Mouse (Mus musculus): ENCODE data around the gene Pqlc2. TPM values are rescaled to one million over a fixed set of nuclear protein-coding genes. Genes with fewer than 3 reads are reported as not detected.

The Pqlc2 gene
- polyA plus RNA-seq (2012; rRNA removed), result 42.6 and 50.1 TPM in 2 replicates

DNA sequence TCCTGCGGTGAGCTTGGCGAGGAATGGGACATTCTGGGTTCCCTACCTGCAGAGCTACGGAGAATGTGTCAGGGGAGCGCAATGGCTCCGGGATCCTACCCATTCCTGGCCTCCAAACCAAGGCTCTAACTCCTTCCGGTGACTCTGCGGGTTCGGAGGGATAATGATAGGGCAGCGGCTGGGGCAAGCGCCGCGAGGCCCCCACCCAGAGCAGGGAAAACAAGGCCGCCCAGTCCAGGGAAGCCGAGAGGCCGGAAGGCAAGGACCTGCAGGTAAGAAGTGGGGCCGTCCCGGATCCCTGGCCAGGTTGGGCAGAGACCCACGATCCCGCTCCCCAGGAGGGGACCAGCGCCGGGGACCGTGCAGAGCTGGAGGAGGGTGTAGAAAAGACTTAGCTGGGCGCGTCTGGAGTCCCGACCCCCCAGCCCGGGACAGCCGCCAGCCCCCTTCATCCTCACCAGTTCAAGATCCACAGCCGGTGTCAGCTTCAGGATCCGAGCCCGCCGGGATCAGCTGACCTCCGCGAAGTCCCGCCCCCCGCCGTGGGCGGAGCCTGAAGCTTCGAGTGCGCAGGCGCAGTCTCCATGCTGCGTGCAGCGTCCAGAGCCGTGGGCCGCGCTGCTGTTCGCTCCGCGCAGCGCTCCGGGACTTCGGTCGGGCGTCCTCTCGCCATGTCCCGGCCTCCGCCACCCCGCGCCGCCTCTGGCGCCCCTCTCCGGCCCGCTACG, at the start of gene Pqlc2, which contains the start of gene Akr7a5:
TSS of gene Pqlc2 (minus strand) at position 538 of the 728 bp plus-strand sequence.
TSS of gene Akr7a5 (plus strand) at position 574 of the 728 bp plus-strand sequence.
- Histone ChIP-seq H3K36me3 (ENCODE audit: control insufficient read depth, insufficient read depth, low read length) (no peaks in the 10 kb centered on the region), H3K4me1 (replicated peaks; ENCODE audit: control insufficient read depth, insufficient read depth, low read length) (peaks cover 13% of the 10 kb centered on the region), H3K27me3 (ENCODE audit: control insufficient read depth, insufficient read depth, low read length) (peaks cover 3% of the 10 kb centered on the region; the same call in 1 of the 2 replicates), H3K4me3 (ENCODE audit: control insufficient read depth, insufficient read depth, low read length) (peak within 1 kb of the TSS; percentile 89), H3K27ac (ENCODE audit: control insufficient read depth, insufficient read depth, low read length) (no peak within 1 kb of the TSS)
- WGBS, result 2% methylated on average over 63 of the region's 63 CpGs
- peak; percentile 98 for DNase-seq
- TF ChIP-seq POLR2A (IDR thresholded peaks at IDR 0.05; ENCODE audit: control insufficient read depth, extremely low read depth, insufficient read depth, low read length, poor library complexity) (peak; percentile 81), CTCF (IDR thresholded peaks at IDR 0.05; ENCODE audit: borderline replicate concordance, control insufficient read depth, extremely low read depth, insufficient read depth, low read length, poor library complexity) (peak; percentile 42; the same call in 1 of the 2 replicates)

DNA sequence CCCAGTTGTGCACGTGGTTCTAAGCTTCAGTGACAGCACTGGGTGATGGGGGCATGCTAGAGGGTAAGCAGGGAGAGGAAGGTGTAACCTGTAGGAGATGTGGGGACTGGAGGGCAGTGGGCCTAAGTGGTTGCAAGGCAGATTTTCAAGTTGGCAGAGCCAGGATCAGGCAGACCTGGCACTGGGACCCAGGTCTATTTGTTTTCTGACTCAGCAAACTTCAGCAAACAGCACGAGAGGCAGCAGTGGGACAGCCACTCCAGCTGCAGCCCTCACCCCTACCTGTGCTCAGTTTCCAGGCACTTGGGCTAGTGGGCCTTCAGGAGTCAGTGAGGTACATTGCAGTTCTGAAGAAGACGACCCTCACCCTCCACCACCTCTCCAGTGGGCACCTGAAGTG, 46.7 kb upstream of the Pqlc2 start:
- 93% methylated on average over 3 of the region's 3 CpGs for WGBS
- H3K27me3 ChIP-seq (ENCODE audit: control insufficient read depth, insufficient read depth, low read length), result no peaks in the 10 kb centered on the region
- H3K36me3 ChIP-seq (ENCODE audit: control insufficient read depth, insufficient read depth, low read length), result peaks cover 29% of the 10 kb centered on the region
- TF ChIP-seq CTCF (IDR thresholded peaks at IDR 0.05; ENCODE audit: borderline replicate concordance, control insufficient read depth, extremely low read depth, insufficient read depth, low read length, poor library complexity), result no peak
- no peak for TF ChIP-seq POLR2A (IDR thresholded peaks at IDR 0.05; ENCODE audit: control insufficient read depth, extremely low read depth, insufficient read depth, low read length, poor library complexity)
- H3K27ac ChIP-seq (ENCODE audit: control insufficient read depth, insufficient read depth, low read length), result no peak overlapping the region
- H3K4me1 ChIP-seq (replicated peaks; ENCODE audit: control insufficient read depth, insufficient read depth, low read length), result peaks cover 5% of the 10 kb centered on the region
- no peak overlapping the region for H3K4me3 ChIP-seq (ENCODE audit: control insufficient read depth, insufficient read depth, low read length)
- DNase-seq, result no peak

GRCm38 (mm10) chr4:139352832-139353231, 42.3 kb upstream of the Pqlc2 start:
- no peaks in the 10 kb centered on the region for H3K27me3 ChIP-seq (ENCODE audit: control insufficient read depth, insufficient read depth, low read length)
- peaks cover 14% of the 10 kb centered on the region for H3K36me3 ChIP-seq (ENCODE audit: control insufficient read depth, insufficient read depth, low read length)
- TF ChIP-seq POLR2A (IDR thresholded peaks at IDR 0.05; ENCODE audit: control insufficient read depth, extremely low read depth, insufficient read depth, low read length, poor library complexity), result no peak
- no peak for TF ChIP-seq CTCF (IDR thresholded peaks at IDR 0.05; ENCODE audit: borderline replicate concordance, control insufficient read depth, extremely low read depth, insufficient read depth, low read length, poor library complexity)
- no peak overlapping the region for H3K27ac ChIP-seq (ENCODE audit: control insufficient read depth, insufficient read depth, low read length)
- no peak for DNase-seq
- peaks cover 15% of the 10 kb centered on the region for H3K4me1 ChIP-seq (replicated peaks; ENCODE audit: control insufficient read depth, insufficient read depth, low read length)
- peak overlapping the region; percentile 69 for H3K4me3 ChIP-seq (ENCODE audit: control insufficient read depth, insufficient read depth, low read length)
- 1% methylated on average over 7 of the region's 7 CpGs for WGBS

- under 1% methylated on average over 64 of the region's 64 CpGs for WGBS
- peaks cover 15% of the 10 kb centered on the region for H3K36me3 ChIP-seq (ENCODE audit: control insufficient read depth, insufficient read depth, low read length)
- no peaks in the 10 kb centered on the region for H3K27me3 ChIP-seq (ENCODE audit: control insufficient read depth, insufficient read depth, low read length)
- peak; percentile 85 for DNase-seq
- H3K4me3 ChIP-seq (ENCODE audit: control insufficient read depth, insufficient read depth, low read length), result peak within 1 kb of the TSS; percentile 69
- no peak within 1 kb of the TSS for H3K27ac ChIP-seq (ENCODE audit: control insufficient read depth, insufficient read depth, low read length)
- TF ChIP-seq POLR2A (IDR thresholded peaks at IDR 0.05; ENCODE audit: control insufficient read depth, extremely low read depth, insufficient read depth, low read length, poor library complexity) (no peak), CTCF (IDR thresholded peaks at IDR 0.05; ENCODE audit: borderline replicate concordance, control insufficient read depth, extremely low read depth, insufficient read depth, low read length, poor library complexity) (no peak; the same call in 1 of the 2 replicates)
- peaks cover 15% of the 10 kb centered on the region for H3K4me1 ChIP-seq (replicated peaks; ENCODE audit: control insufficient read depth, insufficient read depth, low read length)
Observed at GRCm38 (mm10) chr4:139351931-139352711, 41.6 kb upstream of the Pqlc2 start, which contains the start of the genes Mrto4, Emc1 and Ubr4. Mrto4 (minus strand) TSS chr4:139352576. Emc1 (plus strand) TSS chr4:139352587. Ubr4 (plus strand) TSS chr4:139352609.

GRCm38 (mm10) chr4:139345416-139346019, 35.0 kb upstream of the Pqlc2 start:
- WGBS, result 96% methylated on average over 23 of the region's 23 CpGs
- Histone ChIP-seq H3K4me1 (replicated peaks; ENCODE audit: control insufficient read depth, insufficient read depth, low read length) (no peaks in the 10 kb centered on the region), H3K27ac (ENCODE audit: control insufficient read depth, insufficient read depth, low read length) (no peak overlapping the region), H3K27me3 (ENCODE audit: control insufficient read depth, insufficient read depth, low read length) (no peaks in the 10 kb centered on the region), H3K4me3 (ENCODE audit: control insufficient read depth, insufficient read depth, low read length) (no peak overlapping the region), H3K36me3 (ENCODE audit: control insufficient read depth, insufficient read depth, low read length) (peaks cover 24% of the 10 kb centered on the region)
- TF ChIP-seq CTCF (IDR thresholded peaks at IDR 0.05; ENCODE audit: borderline replicate concordance, control insufficient read depth, extremely low read depth, insufficient read depth, low read length, poor library complexity) (no peak), POLR2A (IDR thresholded peaks at IDR 0.05; ENCODE audit: control insufficient read depth, extremely low read depth, insufficient read depth, low read length, poor library complexity) (no peak)
- no peak for DNase-seq

DNA sequence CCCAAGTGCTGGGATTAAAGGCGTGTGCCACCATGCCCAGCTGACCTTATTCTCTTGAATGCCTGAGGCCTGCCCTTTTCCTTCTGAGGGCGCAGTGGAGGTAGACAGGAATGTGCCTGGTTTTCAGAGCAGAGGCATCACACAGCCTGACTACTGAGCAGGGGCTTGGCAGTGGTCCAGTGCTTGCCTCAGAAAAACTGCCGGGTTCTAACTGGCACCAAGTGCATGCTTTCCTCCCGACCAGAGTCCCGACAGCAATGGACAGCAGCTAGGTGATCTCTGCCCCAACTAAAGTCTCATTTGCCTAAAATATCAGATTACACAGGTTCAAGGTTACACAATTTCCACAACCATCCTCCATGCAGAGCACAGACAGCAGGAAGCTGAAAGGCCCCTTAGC, 33.2 kb upstream of the Pqlc2 start:
- no peaks in the 10 kb centered on the region for H3K4me1 ChIP-seq (replicated peaks; ENCODE audit: control insufficient read depth, insufficient read depth, low read length)
- TF ChIP-seq CTCF (IDR thresholded peaks at IDR 0.05; ENCODE audit: borderline replicate concordance, control insufficient read depth, extremely low read depth, insufficient read depth, low read length, poor library complexity) (no peak), POLR2A (IDR thresholded peaks at IDR 0.05; ENCODE audit: control insufficient read depth, extremely low read depth, insufficient read depth, low read length, poor library complexity) (no peak)
- H3K27ac ChIP-seq (ENCODE audit: control insufficient read depth, insufficient read depth, low read length), result no peak overlapping the region
- no peak for DNase-seq
- H3K4me3 ChIP-seq (ENCODE audit: control insufficient read depth, insufficient read depth, low read length), result no peak overlapping the region
- peaks cover 19% of the 10 kb centered on the region; the same call in 1 of the 2 replicates for H3K36me3 ChIP-seq (ENCODE audit: control insufficient read depth, insufficient read depth, low read length)
- 77% methylated on average over 5 of the region's 5 CpGs for WGBS
- no peaks in the 10 kb centered on the region for H3K27me3 ChIP-seq (ENCODE audit: control insufficient read depth, insufficient read depth, low read length)
